Mouse (Mus musculus) cortical plate, adult 2 months (tissue): ENCODE data around the gene B4galt1.

Experiments
- CTCF ChIP-seq: fragments of 200-500 bp; IDR thresholded peaks from 2 replicates; pipeline ENCODE4 v1.5.1; 2011; ENCODE audit warnings: mild to moderate bottlenecking, control low read depth, low read length; ENCODE audit not compliant: insufficient read depth; ENCODE audit errors: extremely low read depth
- POLR2A ChIP-seq: fragments of 200-500 bp; IDR thresholded peaks from 2 replicates; pipeline ENCODE4 v1.6.1; 2011; ENCODE audit warnings: mild to moderate bottlenecking, low read length, control low read depth; ENCODE audit not compliant: insufficient read depth; ENCODE audit errors: extremely low read depth

- TF ChIP-seq POLR2A (no peak), CTCF (no peak)
Observed at GRCm38 (mm10) chr4:40826810-40827209, 27.0 kb downstream of the B4galt1 start.
